In genomic region chr3:58247989-58248388, GRCm38 (mm10) we compare ENCODE assay signal across 31 mouse cellular contexts.
"Had no signal": no experiment of that assay in that cellular context is flagged by ENCODE, and none has a peak within 500 bp of the region (broad histone marks: within the 10 kb centered on the region; RNA-seq: fewer than 3 reads in every experiment).

No protein-coding gene starts in this region.

- H3K9me3 ChIP-seq: limb, embryonic 10.5 days; limb, embryonic 12.5 days; limb, embryonic 13.5 days; limb, embryonic 15.5 days; liver, embryonic 12.5 days; liver, embryonic 13.5 days; liver, embryonic 15.5 days; lung, embryonic 15.5 days; megakaryocyte, embryonic 14.5 days; midbrain, embryonic 10.5 days; midbrain, embryonic 12.5 days; midbrain, embryonic 13.5 days; midbrain, embryonic 15.5 days; neural tube, embryonic 12.5 days had no signal

- ATAC-seq: liver, embryonic 12.5 days; liver, postnatal 0 days; midbrain, embryonic 13.5 days; midbrain, embryonic 15.5 days; midbrain, embryonic 16.5 days had no signal

- H3K27me3 ChIP-seq: limb, embryonic 12.5 days; limb, embryonic 13.5 days; limb, embryonic 15.5 days; liver, embryonic 12.5 days; liver, embryonic 13.5 days; liver, embryonic 15.5 days; lung, embryonic 15.5 days; megakaryocyte, embryonic 14.5 days; midbrain, embryonic 12.5 days; midbrain, embryonic 13.5 days; midbrain, embryonic 15.5 days; neural tube, embryonic 12.5 days had no signal

- H3K4me3 ChIP-seq: limb, embryonic 10.5 days; limb, embryonic 12.5 days; limb, embryonic 13.5 days; limb, embryonic 15.5 days; liver, embryonic 12.5 days; liver, embryonic 13.5 days; liver, embryonic 15.5 days; lung, embryonic 15.5 days; megakaryocyte, embryonic 14.5 days; midbrain, embryonic 10.5 days; midbrain, embryonic 12.5 days; midbrain, embryonic 13.5 days; midbrain, embryonic 15.5 days; myocyte; neural tube, embryonic 12.5 days had no signal

- H3K9ac ChIP-seq: limb, embryonic 12.5 days; limb, embryonic 13.5 days; limb, embryonic 15.5 days; liver, embryonic 12.5 days; liver, embryonic 13.5 days; liver, embryonic 14.5 days; liver, embryonic 15.5 days; liver, postnatal 0 days; lung, embryonic 14.5 days; lung, embryonic 15.5 days; midbrain, embryonic 12.5 days; midbrain, embryonic 13.5 days; midbrain, embryonic 15.5 days; neural tube, embryonic 12.5 days had no signal

- H3K27ac ChIP-seq: limb, embryonic 10.5 days; limb, embryonic 12.5 days; limb, embryonic 13.5 days; limb, embryonic 15.5 days; liver, embryonic 12.5 days; liver, embryonic 13.5 days; liver, embryonic 14.5 days; liver, embryonic 15.5 days; lung, embryonic 15.5 days; macrophage; midbrain, embryonic 10.5 days; midbrain, embryonic 12.5 days; midbrain, embryonic 13.5 days; midbrain, embryonic 15.5 days; neural tube, embryonic 12.5 days had no signal

- H3K4me2 ChIP-seq: limb, embryonic 12.5 days; limb, embryonic 13.5 days; limb, embryonic 15.5 days; liver, embryonic 11.5 days; liver, embryonic 12.5 days; liver, embryonic 13.5 days; liver, embryonic 15.5 days; lung, embryonic 14.5 days; lung, embryonic 15.5 days; midbrain, embryonic 11.5 days; midbrain, embryonic 12.5 days; midbrain, embryonic 13.5 days; midbrain, embryonic 15.5 days; neural tube, embryonic 12.5 days had no signal

- H3K4me1 ChIP-seq: limb, embryonic 10.5 days; limb, embryonic 12.5 days; limb, embryonic 13.5 days; limb, embryonic 15.5 days; liver, embryonic 12.5 days; liver, embryonic 13.5 days; liver, embryonic 15.5 days; lung, embryonic 15.5 days; megakaryocyte, embryonic 14.5 days; midbrain, embryonic 12.5 days; midbrain, embryonic 15.5 days; neural tube, embryonic 12.5 days had no signal

- DNase-seq: left cerebral cortex, postnatal 4 days; liver; liver, embryonic 13.5 days; liver, postnatal 0 days; lung, adult 18-20 months; lung, adult 2 months; lung, embryonic 14.5 days; lung, postnatal 10 days; lung, postnatal 14 days; lung, postnatal 36 days; lung, postnatal 4 days; midbrain, embryonic 14.5 days had no signal

- H3K36me3 ChIP-seq: limb, embryonic 10.5 days; limb, embryonic 12.5 days; limb, embryonic 13.5 days; limb, embryonic 15.5 days; liver, embryonic 12.5 days; liver, embryonic 13.5 days; liver, embryonic 15.5 days; lung, embryonic 15.5 days; midbrain, embryonic 10.5 days; midbrain, embryonic 12.5 days; midbrain, embryonic 13.5 days; midbrain, embryonic 15.5 days; neural tube, embryonic 12.5 days had no signal
